Mouse (Mus musculus) gastrocnemius, postnatal 14 days (tissue): Measurements from ENCODE around the gene Dram1. TPM values are rescaled to one million over a fixed set of nuclear protein-coding genes. Genes with fewer than 3 reads are reported as not detected.
"Not testable (repeated sequence)": the region's sequence is repeated elsewhere in the genome, so short reads cannot be mapped to it uniquely, and the experiment has no call there.

Source experiments
- DNase-seq: peaks from one replicate; pipeline ENCODE4 v3.0.0; 2021; ENCODE audit warnings: mixed read lengths
- intact Hi-C: fragments of 180-260 bp; cut with DNase I; formaldehyde crosslinking; loops from one replicate; pipeline ENCODE4 v1.15.1; 2025; ENCODE audit warnings: low total_unique reads
- total RNA-seq, 2 experiments: library from RNA; stranded (reverse); gene quantifications; 2 replicates each; pipeline ENCODE4 v1.2.3; 2021

The Dram1 gene
- total RNA-seq, 2 experiments from 2014 or later: 1.3 to 1.7 TPM

GRCm38 (mm10) chr10:88390096-88390790 is 11.4 kb upstream of the Dram1 start:
- DNase-seq: no peak

GRCm38 (mm10) chr10:88389576-88389975 is 10.7 kb upstream of the Dram1 start:
- no peak for DNase-seq
- intact Hi-C loops: no loop called here

More at GRCm38 (mm10) chr10:88390096-88390790, 11.4 kb upstream of the Dram1 start:
- intact Hi-C loops: no loop called here

GRCm38 (mm10) chr10:88386251-88386650 is 7.4 kb upstream of the Dram1 start:
- intact Hi-C loops: no loop called here
- DNase-seq: no peak

- intact Hi-C loops: no loop called here
- DNase-seq: no peak
Measured at GRCm38 (mm10) chr10:88385758-88386157, 6.9 kb upstream of the Dram1 start.

- intact Hi-C loops: no loop called here
- DNase-seq: no peak
Measured at GRCm38 (mm10) chr10:88385290-88385689, 6.4 kb upstream of the Dram1 start.

- DNase-seq: no peak
- intact Hi-C loops: no loop called here
Measured at GRCm38 (mm10) chr10:88384081-88384480, 5.2 kb upstream of the Dram1 start.

GRCm38 (mm10) chr10:88383479-88383878 is 4.6 kb upstream of the Dram1 start:
- intact Hi-C loops: no loop called here
- DNase-seq: no peak

- intact Hi-C loops: no loop called here
- no peak for DNase-seq
Measured at GRCm38 (mm10) chr10:88382009-88382408, 3.1 kb upstream of the Dram1 start.

GRCm38 (mm10) chr10:88381286-88381685 is 2.4 kb upstream of the Dram1 start:
- intact Hi-C loops: no loop called here

GRCm38 (mm10) chr10:88380430-88381060 is 1.7 kb upstream of the Dram1 start:
- intact Hi-C loops: no loop called here
- DNase-seq: peak; percentile 28

More at GRCm38 (mm10) chr10:88381286-88381685, 2.4 kb upstream of the Dram1 start:
- DNase-seq: no peak

- intact Hi-C loops: no loop called here
- peak; percentile 31 for DNase-seq
Measured at GRCm38 (mm10) chr10:88380002-88380401, 1.1 kb upstream of the Dram1 start.

- intact Hi-C loops: loop anchor here (2.0 kb wide), 1 partner anchor 45 kb away; no protein-coding TSS in a partner anchor
- no peak for DNase-seq
Measured at GRCm38 (mm10) chr10:88377666-88378065, 1.2 kb downstream of the Dram1 start.

- intact Hi-C loops: loop anchor here (2.0 kb wide), 1 partner anchor 46 kb away; no protein-coding TSS in a partner anchor
- DNase-seq: peak; percentile 79
Measured at GRCm38 (mm10) chr10:88376770-88377169, 2.1 kb downstream of the Dram1 start.

- no peak for DNase-seq
- intact Hi-C loops: no loop called here
Measured at GRCm38 (mm10) chr10:88374984-88375383, 3.9 kb downstream of the Dram1 start.

- DNase-seq, intact Hi-C loops: not testable (repeated sequence)
Measured at GRCm38 (mm10) chr10:88372945-88373344, 5.9 kb downstream of the Dram1 start.

- DNase-seq: no peak
- intact Hi-C loops: no loop called here
Measured at GRCm38 (mm10) chr10:88372436-88372835, 6.4 kb downstream of the Dram1 start.

- intact Hi-C loops: no loop called here
- no peak for DNase-seq
Measured at GRCm38 (mm10) chr10:88371793-88372192, 7.1 kb downstream of the Dram1 start.

- no peak for DNase-seq
- intact Hi-C loops: no loop called here
Measured at GRCm38 (mm10) chr10:88369233-88369632, 9.6 kb downstream of the Dram1 start.

GRCm38 (mm10) chr10:88364221-88364620 is 14.7 kb downstream of the Dram1 start:
- DNase-seq: no peak
- intact Hi-C loops: no loop called here

GRCm38 (mm10) chr10:88362218-88362617 is 16.7 kb downstream of the Dram1 start:
- intact Hi-C loops: no loop called here
- DNase-seq: no peak

- peak; percentile 82 for DNase-seq
Measured at GRCm38 (mm10) chr10:88356983-88357559, 21.8 kb downstream of the Dram1 start.

More at GRCm38 (mm10) chr10:88356983-88357559, 21.8 kb downstream of the Dram1 start:
- intact Hi-C loops: no loop called here
